Mouse (Mus musculus): Measurements from ENCODE around the gene Idh3g. TPM values are rescaled to one million over a fixed set of nuclear protein-coding genes. Genes with fewer than 3 reads are reported as not detected.
"Not testable (repeated sequence)": the region's sequence is repeated elsewhere in the genome, so short reads cannot be mapped to it uniquely, and the experiment has no call there.

Idh3g gene
- polyA plus RNA-seq, 1 experiment from 2014 or later, result 167 TPM

GRCm38 (mm10) chrX:73744774-73745481 lies 41.8 kb downstream of the Idh3g start:
- Histone ChIP-seq H3K4me1 (no peaks in the 10 kb centered on the region), H3K4me3 (no peak overlapping the region), H3K27me3 (no peaks in the 10 kb centered on the region), H3K9ac (no peak overlapping the region), H3K27ac (no peak overlapping the region), H3K36me3 (no peaks in the 10 kb centered on the region), H3K4me2 (replicated peaks) (no peak overlapping the region), H3K9me3 (replicated peaks) (no peaks in the 10 kb centered on the region)
- whole genome bisulfite sequencing, result 90% methylated on average over 1 of the region's 1 CpGs
- no peak for ATAC-seq (ENCODE audit: low FRiP score)

GRCm38 (mm10) chrX:73739841-73740240 lies 46.9 kb downstream of the Idh3g start:
- H3K4me2 ChIP-seq (replicated peaks); H3K27ac ChIP-seq; H3K4me1 ChIP-seq; H3K27me3 ChIP-seq; ATAC-seq (ENCODE audit: low FRiP score); H3K9ac ChIP-seq; H3K4me3 ChIP-seq; H3K36me3 ChIP-seq; H3K9me3 ChIP-seq (replicated peaks): not testable (repeated sequence)
- 90% methylated on average over 7 of the region's 7 CpGs for WGBS

DNA sequence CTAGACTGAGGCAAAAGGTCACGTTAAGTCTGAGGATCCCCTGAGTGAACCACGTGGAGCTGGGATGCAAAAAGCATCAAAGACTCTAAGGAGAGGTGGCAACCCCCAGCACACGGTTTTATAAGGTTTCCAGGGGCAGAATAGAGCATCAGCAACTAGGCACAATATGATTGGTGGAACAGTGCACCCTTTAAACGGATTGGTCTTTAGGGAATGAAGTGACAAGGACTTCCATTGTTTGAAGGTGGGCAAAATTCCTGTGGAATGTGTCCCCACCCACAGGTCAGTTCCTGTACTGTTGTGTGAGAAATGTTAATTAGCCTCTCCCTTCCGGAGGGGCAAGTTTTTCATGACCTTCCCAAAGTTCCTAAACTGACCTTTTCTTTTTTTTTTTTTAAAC lies 47.5 kb downstream of the Idh3g start:
- H3K4me1 ChIP-seq, result no peaks in the 10 kb centered on the region
- H3K9ac ChIP-seq, result no peak overlapping the region
- no peaks in the 10 kb centered on the region for H3K27me3 ChIP-seq
- no peak overlapping the region for H3K27ac ChIP-seq
- WGBS, result 73% methylated on average over 5 of the region's 5 CpGs
- ATAC-seq (ENCODE audit: low FRiP score), result no peak
- H3K9me3 ChIP-seq (replicated peaks), result no peaks in the 10 kb centered on the region
- H3K4me3 ChIP-seq, result no peak overlapping the region
- no peaks in the 10 kb centered on the region for H3K36me3 ChIP-seq
- H3K4me2 ChIP-seq (replicated peaks), result no peak overlapping the region

DNA sequence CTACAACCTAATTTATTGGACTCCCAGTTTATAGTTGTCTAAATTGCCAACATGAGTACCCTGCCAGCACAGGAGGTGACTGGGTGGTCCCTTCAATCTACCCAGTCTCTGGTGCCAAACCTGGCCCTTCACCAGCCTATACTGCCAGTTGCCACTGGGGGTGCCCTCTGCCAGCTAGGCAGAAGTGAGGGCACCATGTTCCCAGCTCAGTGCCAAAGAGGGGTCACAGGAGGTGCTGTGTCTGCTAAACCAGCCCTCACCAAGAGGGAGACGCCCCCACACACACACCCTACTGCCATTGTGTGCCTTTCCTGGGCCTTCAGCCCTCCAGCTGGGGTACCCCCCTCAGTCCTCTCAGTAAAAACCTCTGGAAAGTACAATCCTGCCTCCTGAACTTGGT lies 48.5 kb downstream of the Idh3g start:
- no peak for ATAC-seq (ENCODE audit: low FRiP score)
- Histone ChIP-seq H3K27me3 (no peaks in the 10 kb centered on the region), H3K4me2 (replicated peaks) (no peak overlapping the region), H3K36me3 (no peaks in the 10 kb centered on the region), H3K4me1 (no peaks in the 10 kb centered on the region), H3K27ac (no peak overlapping the region), H3K4me3 (no peak overlapping the region), H3K9ac (no peak overlapping the region), H3K9me3 (replicated peaks) (no peaks in the 10 kb centered on the region)
- 33% methylated on average over 1 of the region's 1 CpGs for WGBS

- 50% methylated on average over 1 of the region's 1 CpGs for WGBS
Measured at GRCm38 (mm10) chrX:73730908-73731307, 55.8 kb downstream of the Idh3g start.

More at GRCm38 (mm10) chrX:73730908-73731307, 55.8 kb downstream of the Idh3g start:
- Histone ChIP-seq H3K4me3 (no peak overlapping the region), H3K27me3 (no peaks in the 10 kb centered on the region), H3K9me3 (replicated peaks) (no peaks in the 10 kb centered on the region), H3K4me2 (replicated peaks) (no peak overlapping the region), H3K9ac (no peak overlapping the region), H3K27ac (no peak overlapping the region), H3K4me1 (no peaks in the 10 kb centered on the region), H3K36me3 (peaks cover 7% of the 10 kb centered on the region; the same call in 1 of the 2 replicates)
- ATAC-seq (ENCODE audit: low FRiP score), result no peak

Other genes with a start within 250 kb of the Idh3g start
- gene Dusp9, start 147.5 kb downstream of the Idh3g start, polyA plus RNA-seq (2016; fragmentation: Nextera tagmentation; extraction: Ambion mirVana), result 7.8 TPM in 2 replicates
- 31.3 and 34.8 TPM in 2 replicates for gene Pnck, start 126.8 kb downstream of the Idh3g start, polyA plus RNA-seq (2016; fragmentation: Nextera tagmentation; extraction: Ambion mirVana)
- 6.6 and 7.7 TPM in 2 replicates for gene Slc6a8, start 113.7 kb downstream of the Idh3g start, polyA plus RNA-seq (2016; fragmentation: Nextera tagmentation; extraction: Ambion mirVana)
- gene Bcap31, start 70.7 kb downstream of the Idh3g start, polyA plus RNA-seq (2016; fragmentation: Nextera tagmentation; extraction: Ambion mirVana), result 132 and 136 TPM in 2 replicates
- gene Abcd1, start 70.3 kb downstream of the Idh3g start, polyA plus RNA-seq (2016; fragmentation: Nextera tagmentation; extraction: Ambion mirVana), result 12.7 and 14.0 TPM in 2 replicates
- 0.21 and 0.25 TPM in 2 replicates for gene Plxnb3, start 29.8 kb downstream of the Idh3g start, polyA plus RNA-seq (2016; fragmentation: Nextera tagmentation; extraction: Ambion mirVana)
- 2.7 and 5.4 TPM in 2 replicates for gene Srpk3, start 12.5 kb downstream of the Idh3g start, polyA plus RNA-seq (2016; fragmentation: Nextera tagmentation; extraction: Ambion mirVana)
- gene Ssr4, start 131 bp upstream of the Idh3g start, polyA plus RNA-seq (2016; fragmentation: Nextera tagmentation; extraction: Ambion mirVana), result 125 and 138 TPM in 2 replicates
- 2.7 and 2.8 TPM in 2 replicates for gene Pdzd4, start 38.1 kb upstream of the Idh3g start, polyA plus RNA-seq (2016; fragmentation: Nextera tagmentation; extraction: Ambion mirVana)
- gene Avpr2, start 105.2 kb upstream of the Idh3g start, polyA plus RNA-seq (2016; fragmentation: Nextera tagmentation; extraction: Ambion mirVana), result 0.19 and 0.20 TPM in 2 replicates
- gene L1cam, start 109.2 kb upstream of the Idh3g start, polyA plus RNA-seq (2016; fragmentation: Nextera tagmentation; extraction: Ambion mirVana), result 45.6 and 58.4 TPM in 2 replicates
- gene Arhgap4, start 135.0 kb upstream of the Idh3g start, polyA plus RNA-seq (2016; fragmentation: Nextera tagmentation; extraction: Ambion mirVana), result 2.7 and 3.4 TPM in 2 replicates
- 105 and 118 TPM in 2 replicates for gene Naa10, start 135.0 kb upstream of the Idh3g start, polyA plus RNA-seq (2016; fragmentation: Nextera tagmentation; extraction: Ambion mirVana)
- 19.7 and 20.3 TPM in 2 replicates for gene Renbp, start 144.0 kb upstream of the Idh3g start, polyA plus RNA-seq (2016; fragmentation: Nextera tagmentation; extraction: Ambion mirVana)
- 77.4 and 78.6 TPM in 2 replicates for gene Hcfc1, start 179.5 kb upstream of the Idh3g start, polyA plus RNA-seq (2016; fragmentation: Nextera tagmentation; extraction: Ambion mirVana)
- 53.9 and 58.2 TPM in 2 replicates for gene Irak1, start 237.0 kb upstream of the Idh3g start, polyA plus RNA-seq (2016; fragmentation: Nextera tagmentation; extraction: Ambion mirVana)